Mouse (Mus musculus) small intestine, adult 2 months (tissue): ENCODE measurements around the gene Eef2k.

ENCODE experiments used
- CTCF ChIP-seq: fragments of 200-500 bp; IDR thresholded peaks from 2 replicates; pipeline ENCODE4 v1.5.1; 2012; ENCODE audit warnings: low read depth, mild to moderate bottlenecking, control low read depth, inconsistent platforms, low read length, moderate library complexity, mixed read lengths; ENCODE audit not compliant: insufficient replicate concordance, insufficient read length; ENCODE audit errors: extremely low read depth
- POLR2A ChIP-seq: fragments of 200-500 bp; IDR thresholded peaks from 2 replicates; pipeline ENCODE4 v1.6.1; 2012; ENCODE audit warnings: low read depth, mild to moderate bottlenecking, control low read depth, inconsistent platforms, low read length, moderate library complexity

- TF ChIP-seq POLR2A: no peak
- TF ChIP-seq CTCF: no peak
Measured at GRCm38 (mm10) chr7:120913332-120913731, 70.7 kb downstream of the Eef2k start.
